Mouse (Mus musculus): ENCODE measurements around the gene Dscaml1. TPM values are rescaled to one million over a fixed set of nuclear protein-coding genes. Genes with fewer than 3 reads are reported as not detected.

The Dscaml1 gene
- total RNA-seq, 2 experiments from 2014 or later = 35.7 to 38.0 TPM

DNA sequence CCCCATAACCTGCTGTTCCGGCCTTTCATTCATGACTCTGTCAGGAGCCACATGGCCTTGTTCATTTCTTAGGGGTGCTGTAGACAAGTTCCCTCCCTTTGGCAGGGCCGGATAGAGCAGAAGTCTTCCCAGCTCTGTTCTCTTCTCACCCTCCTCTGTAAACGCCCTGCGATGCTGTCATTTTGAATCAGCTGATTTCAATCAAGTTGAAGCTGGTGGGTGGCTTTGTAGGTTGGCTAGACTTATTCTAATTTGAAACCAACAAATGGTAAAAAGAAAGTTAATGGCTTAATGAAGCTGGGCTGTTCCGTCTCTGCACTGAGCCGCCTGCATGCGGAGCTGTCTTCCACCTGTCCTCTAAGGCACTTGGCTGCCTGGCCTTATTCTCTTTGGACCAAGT, 161.3 kb downstream of the Dscaml1 start:
- no peak for DNase-seq (ENCODE audit: extremely low spot score in 1 of 2, low spot score in 2 of 2)
- intact Hi-C loops (cut with DNase I) = loop anchor here (10.0 kb wide), 1 partner anchor 153 kb away; no protein-coding TSS in a partner anchor

DNA sequence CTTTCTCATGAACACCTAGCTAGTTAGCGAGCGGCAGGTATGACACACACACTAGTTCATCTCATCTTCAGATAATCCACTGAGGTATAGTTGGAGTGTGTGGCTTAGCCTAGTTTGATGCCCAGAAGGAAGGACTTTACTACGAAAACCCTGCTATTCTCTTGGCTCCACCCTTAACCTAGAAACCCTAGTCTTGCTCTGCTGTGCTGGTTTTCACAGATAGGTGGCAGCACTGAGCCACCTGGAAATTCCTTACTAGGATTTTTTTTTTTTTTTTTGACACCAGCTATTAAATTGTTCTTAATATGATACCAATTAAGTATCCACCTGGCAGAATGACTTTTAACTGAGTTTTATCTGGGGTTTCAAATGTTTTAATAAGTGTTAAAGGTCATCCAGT, 163.4 kb downstream of the Dscaml1 start:
- intact Hi-C loops (cut with DNase I) = loop anchor here (10.0 kb wide), 1 partner anchor 155 kb away; no protein-coding TSS in a partner anchor
- DNase-seq (ENCODE audit: extremely low spot score in 1 of 2, low spot score in 2 of 2) = no peak

DNA sequence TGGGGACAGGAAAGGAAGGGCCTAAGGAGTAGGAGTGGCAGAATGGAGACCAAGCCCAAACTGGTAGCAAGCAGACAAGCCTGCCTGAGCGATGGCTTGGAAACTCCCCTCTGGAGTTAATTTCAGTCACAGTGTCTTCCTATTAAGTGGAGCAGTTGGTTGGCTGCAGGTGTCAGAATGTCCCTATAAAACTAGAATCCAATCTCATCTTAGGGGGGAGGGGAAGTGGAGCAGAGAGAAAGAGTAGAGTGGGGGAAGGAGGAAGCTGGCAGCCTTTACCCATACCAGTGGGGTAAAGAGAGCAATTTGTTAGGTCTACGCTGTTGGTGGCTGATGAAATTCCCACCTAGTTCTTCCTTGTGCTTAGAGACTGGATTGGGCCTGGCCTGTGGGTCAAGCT, 164.6 kb downstream of the Dscaml1 start:
- intact Hi-C loops (cut with DNase I) = no loop called here
- no peak for DNase-seq (ENCODE audit: extremely low spot score in 1 of 2, low spot score in 2 of 2)

DNA sequence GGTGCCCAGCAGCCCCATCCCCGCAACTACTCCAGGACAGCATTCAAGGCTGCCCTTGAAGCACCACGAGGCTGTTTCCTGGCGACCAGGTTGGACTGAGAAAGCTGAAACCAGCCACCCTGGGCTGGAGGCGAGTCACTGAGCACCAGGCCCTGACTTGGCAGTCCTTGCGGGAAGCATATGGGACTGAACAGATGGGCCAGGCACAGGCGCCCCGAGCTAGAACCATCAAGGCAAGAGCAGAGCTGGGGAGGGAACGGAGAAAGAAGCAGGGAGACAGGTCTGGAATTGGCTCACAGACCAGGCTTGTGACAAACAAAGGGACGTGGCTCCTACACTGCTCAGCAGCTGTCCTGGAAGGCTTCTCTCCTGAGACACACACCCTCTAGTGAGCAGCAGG, 165.9 kb downstream of the Dscaml1 start:
- intact Hi-C loops (cut with DNase I) = no loop called here

DNA sequence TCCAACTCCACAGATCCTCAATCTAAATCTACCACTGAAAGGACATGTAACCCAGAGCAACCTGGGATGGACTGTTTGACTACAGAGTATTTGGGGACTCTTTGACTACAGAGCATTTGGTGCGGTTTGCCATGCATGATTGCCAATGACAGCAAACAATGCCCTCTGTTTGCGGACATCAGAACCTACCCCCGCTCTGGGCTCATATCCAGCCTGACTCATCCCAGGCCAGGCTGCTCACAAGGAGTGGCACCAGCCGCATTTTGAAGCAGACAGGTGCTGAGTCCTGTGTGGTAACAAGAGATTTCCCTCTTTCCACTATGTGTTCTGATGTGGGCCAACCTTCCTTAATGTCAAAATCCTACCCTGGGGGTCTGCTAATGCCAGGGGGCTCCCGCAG, 171.7 kb downstream of the Dscaml1 start:
- DNase-seq (ENCODE audit: extremely low spot score in 1 of 2, low spot score in 2 of 2) = no peak
- intact Hi-C loops (cut with DNase I) = no loop called here

More for the DNA sequence above, 165.9 kb downstream of the Dscaml1 start:
- DNase-seq (ENCODE audit: extremely low spot score in 1 of 2, low spot score in 2 of 2) = peak; percentile 38 to 50

DNA sequence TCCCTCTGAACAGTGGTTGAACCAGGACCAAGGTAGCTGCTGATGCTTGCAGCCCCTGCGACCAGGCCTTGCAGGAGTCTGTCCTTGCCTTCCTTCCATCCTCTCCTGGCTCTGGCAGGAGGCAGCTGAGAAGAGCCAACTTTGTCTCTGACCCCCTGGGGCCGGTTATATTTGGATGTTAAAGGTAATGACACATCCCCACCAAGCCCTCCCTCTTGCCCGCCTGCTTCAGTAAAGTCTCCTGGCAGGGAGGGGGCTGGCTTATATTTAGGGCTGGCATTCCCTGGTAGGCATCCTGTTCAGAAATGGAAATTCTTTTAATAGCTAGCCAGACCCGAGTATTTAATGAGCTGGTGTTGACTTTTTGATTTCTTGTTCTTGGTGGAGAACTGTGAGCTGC, 172.9 kb downstream of the Dscaml1 start:
- no peak for DNase-seq (ENCODE audit: extremely low spot score in 1 of 2, low spot score in 2 of 2)
- intact Hi-C loops (cut with DNase I) = no loop called here

DNA sequence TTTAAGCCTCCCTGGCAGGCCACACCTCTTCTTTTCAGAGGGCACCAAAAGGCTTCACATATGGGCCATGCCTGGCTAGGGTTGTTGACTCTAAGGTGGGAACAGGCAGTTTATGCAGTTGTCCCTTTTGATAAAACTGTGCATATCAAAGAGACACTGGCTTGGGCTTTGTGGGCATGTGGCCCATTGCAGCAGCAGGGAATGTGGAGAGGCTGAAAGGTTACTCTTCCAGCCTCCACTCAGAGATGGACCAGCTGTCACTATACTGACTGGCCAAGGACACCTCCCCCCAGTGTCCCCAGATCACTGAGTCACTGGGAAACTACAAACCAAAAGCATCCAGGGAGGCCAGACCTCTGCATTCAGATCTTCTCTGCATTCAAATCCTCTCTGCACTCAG, 180.9 kb downstream of the Dscaml1 start:
- intact Hi-C loops (cut with DNase I) = no loop called here
- no peak for DNase-seq (ENCODE audit: extremely low spot score in 1 of 2, low spot score in 2 of 2)

DNA sequence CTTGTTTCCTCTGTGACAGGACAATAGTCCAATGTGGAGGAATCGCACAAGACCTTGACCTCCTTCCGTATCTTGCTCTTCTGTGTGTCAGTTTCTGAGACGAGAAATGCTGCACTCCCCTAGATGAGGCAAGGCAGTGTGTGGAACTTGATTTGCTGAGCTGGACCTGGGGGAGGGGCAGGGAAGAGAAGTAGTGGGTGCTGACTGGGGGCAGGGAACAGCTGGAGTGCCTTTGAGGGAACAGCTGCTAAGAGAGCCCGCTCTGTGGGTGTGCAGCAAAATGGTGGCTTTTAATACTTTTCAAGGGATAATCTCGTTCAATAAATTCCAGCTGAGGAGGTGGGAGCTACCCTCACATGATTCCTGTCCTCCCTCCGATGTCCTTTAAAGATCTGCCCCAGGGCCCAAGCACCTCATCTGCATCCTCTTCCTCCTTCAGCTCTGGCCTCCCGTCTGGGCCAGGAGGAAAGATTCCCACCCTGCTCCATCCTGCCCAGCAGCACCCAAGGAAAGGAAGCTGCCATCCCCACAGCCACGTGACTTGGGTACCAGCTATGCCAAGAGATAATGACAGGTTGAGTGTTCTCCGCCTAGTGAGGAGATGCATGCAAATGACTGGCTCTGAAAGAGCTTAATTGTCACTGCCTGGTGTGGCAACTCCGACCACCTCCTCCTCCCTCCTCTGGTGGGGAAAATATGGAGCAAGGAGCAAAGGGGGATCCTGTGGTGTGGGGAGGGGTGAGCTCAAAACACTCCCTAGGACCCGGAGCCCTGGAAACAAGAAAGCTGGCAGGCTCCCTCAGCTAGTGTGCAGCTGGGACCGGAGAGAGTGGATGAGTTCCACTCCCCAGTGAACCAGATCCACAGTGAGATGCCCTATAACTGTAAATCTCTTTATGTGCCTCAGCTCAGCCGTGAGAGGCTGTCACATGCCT, 181.9 kb downstream of the Dscaml1 start:
- peak; percentile 54 to 60 for DNase-seq (ENCODE audit: extremely low spot score in 1 of 2, low spot score in 2 of 2)
- intact Hi-C loops (cut with DNase I) = no loop called here

- intact Hi-C loops (cut with DNase I) = no loop called here
- no peak for DNase-seq (ENCODE audit: extremely low spot score in 1 of 2, low spot score in 2 of 2)
Observed at GRCm38 (mm10) chr9:45610336-45611060, 184.1 kb downstream of the Dscaml1 start.

DNA sequence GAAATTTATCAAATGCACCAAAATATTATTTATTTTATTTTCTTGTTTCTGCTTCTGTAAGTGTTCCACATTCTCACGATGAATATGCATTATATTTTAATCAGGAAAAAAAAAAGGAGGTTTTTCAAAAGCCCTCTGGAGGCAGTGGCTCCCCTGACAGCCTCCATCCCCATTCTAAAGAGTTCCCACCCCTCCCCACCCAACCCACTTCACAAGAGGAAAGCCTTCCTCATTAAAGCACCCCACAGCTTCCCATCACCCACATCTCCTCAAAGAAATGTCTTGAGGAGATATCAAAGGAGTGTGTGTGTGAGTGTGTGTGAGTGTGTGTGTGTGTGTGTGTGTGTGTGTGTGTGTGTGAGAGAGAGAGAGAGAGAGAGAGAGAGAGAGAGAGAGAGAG, 188.2 kb downstream of the Dscaml1 start:
- intact Hi-C loops (cut with DNase I) = no loop called here
- DNase-seq (ENCODE audit: extremely low spot score in 1 of 2, low spot score in 2 of 2) = no peak

DNA sequence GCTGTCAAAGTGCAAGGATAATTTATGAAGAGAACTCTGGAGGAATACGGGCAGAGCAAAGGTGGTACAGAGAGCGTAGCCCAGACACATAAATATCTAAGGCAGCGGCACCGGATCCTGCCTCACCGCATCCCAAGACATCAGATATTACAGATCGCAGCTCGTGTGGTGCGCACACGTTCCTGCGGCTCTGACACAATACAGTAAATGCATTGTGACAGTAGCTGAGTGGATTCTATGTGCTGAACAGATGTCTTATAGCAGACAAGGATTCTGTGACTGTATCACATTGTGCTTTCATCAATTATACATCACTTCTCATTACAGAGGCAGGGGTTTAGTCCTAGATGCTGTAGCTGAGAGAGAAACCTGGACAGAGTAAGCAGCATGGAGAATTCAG, 191.5 kb downstream of the Dscaml1 start:
- intact Hi-C loops (cut with DNase I) = no loop called here
- no peak for DNase-seq (ENCODE audit: extremely low spot score in 1 of 2, low spot score in 2 of 2)

GRCm38 (mm10) chr9:45618443-45618842, 192.0 kb downstream of the Dscaml1 start:
- no peak for DNase-seq (ENCODE audit: extremely low spot score in 1 of 2, low spot score in 2 of 2)
- intact Hi-C loops (cut with DNase I) = no loop called here

- DNase-seq (ENCODE audit: extremely low spot score in 1 of 2, low spot score in 2 of 2) = no peak
- intact Hi-C loops (cut with DNase I) = no loop called here
Observed at GRCm38 (mm10) chr9:45620049-45620448, 193.6 kb downstream of the Dscaml1 start.

- no peak for DNase-seq (ENCODE audit: extremely low spot score in 1 of 2, low spot score in 2 of 2)
- intact Hi-C loops (cut with DNase I) = no loop called here
Observed at GRCm38 (mm10) chr9:45620920-45621319, 194.5 kb downstream of the Dscaml1 start.

DNA sequence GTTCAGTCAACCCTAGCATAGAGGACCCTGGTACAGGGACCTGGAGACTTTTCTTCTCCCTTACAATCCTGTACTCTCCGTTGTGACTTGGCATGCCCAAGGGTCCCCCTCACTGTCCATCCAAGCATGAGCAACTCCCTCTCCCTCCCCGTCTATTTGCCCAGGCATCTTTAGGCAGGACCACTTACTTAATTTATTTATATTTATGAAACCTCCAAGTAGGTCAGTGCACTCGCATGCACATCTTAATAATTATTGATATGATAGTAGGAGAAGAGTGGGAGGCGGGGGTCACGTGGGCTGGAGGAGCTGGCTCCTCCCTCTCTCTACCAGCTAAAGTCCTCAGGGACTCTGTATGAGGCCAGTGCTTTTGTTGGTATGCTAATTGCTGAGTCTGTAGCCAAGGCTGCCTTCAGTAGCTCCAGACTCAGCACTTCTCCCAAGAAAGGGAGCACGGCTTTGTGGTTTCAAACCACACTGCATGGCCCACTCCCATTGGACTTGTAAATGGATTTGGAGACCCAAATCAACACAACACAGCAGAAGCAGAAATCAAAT, 199.5 kb downstream of the Dscaml1 start:
- intact Hi-C loops (cut with DNase I) = no loop called here
- no peak for DNase-seq (ENCODE audit: extremely low spot score in 1 of 2, low spot score in 2 of 2)

GRCm38 (mm10) chr9:45632520-45632919, 206.1 kb downstream of the Dscaml1 start:
- intact Hi-C loops (cut with DNase I) = no loop called here
- peak in 1 of 2 experiments; percentile 70 for DNase-seq (ENCODE audit: extremely low spot score in 1 of 2, low spot score in 2 of 2)

DNA sequence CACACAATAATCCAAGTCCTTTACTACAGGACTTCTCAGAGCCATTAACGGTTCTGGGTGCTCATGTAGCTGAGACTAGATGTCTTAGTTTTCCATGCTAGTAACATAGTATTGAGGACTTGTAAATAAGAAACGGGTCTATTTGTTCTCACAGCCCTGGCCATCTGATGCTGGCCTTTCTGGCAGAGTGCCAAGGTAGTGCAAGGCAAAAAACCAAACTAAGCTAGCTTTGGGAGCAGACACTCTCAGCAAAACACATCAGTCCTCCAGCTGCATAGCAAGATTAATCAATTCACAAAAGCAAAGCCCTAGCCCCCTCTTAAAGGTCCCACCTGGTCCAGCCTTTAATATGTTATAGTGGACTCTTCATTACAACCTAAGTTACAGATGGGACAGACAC, 206.6 kb downstream of the Dscaml1 start:
- peak in 1 of 2 experiments; percentile 58 for DNase-seq (ENCODE audit: extremely low spot score in 1 of 2, low spot score in 2 of 2)
- intact Hi-C loops (cut with DNase I) = no loop called here

- DNase-seq (ENCODE audit: extremely low spot score in 1 of 2, low spot score in 2 of 2) = no peak
- intact Hi-C loops (cut with DNase I) = no loop called here
Observed at GRCm38 (mm10) chr9:45634978-45635377, 208.6 kb downstream of the Dscaml1 start.

DNA sequence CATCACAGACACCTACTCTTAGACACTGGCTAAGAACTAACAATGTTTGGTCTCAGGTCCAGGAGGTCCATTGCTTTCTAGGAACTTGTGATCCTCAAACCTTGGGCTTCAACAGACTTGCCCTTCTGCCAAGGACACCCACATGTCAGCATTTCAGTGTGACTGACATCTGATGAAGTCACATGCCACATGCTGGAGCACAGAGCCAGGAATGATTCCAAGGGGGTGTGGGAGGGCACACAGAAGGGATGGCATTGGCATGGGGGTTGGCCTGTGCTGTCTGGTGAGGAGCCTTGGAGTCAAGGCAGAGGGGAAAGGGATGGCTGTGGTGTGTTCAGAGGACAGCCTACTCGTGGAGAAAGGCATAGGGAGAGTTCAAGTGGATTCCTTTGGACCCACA, 210.9 kb downstream of the Dscaml1 start:
- no peak for DNase-seq (ENCODE audit: extremely low spot score in 1 of 2, low spot score in 2 of 2)
- intact Hi-C loops (cut with DNase I) = no loop called here
